Comparison of ENCODE assay signal across 8 mouse cellular contexts in the genomic region with DNA sequence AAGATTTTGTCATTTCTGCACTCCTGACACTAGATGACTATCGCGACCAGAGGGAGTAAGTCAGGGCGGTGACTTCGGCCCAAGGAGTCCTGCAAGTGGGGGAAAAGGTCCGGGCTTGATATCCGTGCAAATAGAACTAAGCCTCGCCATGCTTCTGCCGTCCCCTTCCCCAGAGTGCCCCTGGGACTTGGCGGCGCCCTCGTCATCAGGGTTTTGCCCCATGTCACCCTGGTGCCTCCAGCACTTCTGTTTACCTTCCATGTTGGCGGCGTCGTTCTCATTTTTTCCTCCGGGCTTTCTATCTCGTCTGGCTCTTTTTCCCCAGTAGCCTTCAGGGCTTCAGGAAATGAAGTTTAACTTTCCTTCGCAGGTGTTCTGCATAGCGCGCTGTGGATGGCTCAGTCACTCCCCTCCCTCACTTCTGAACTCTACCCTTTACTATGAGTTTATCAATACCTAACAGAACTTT. TPM values are rescaled to one million over a fixed set of nuclear protein-coding genes. Genes with fewer than 3 reads are reported as not detected.
DNase-seq lines count a peak whose midpoint lies in the region; ATAC-seq and TF ChIP-seq lines count a peak whose summit lies in the region.

No protein-coding gene starts in this region.

- peaks cover 30% of the 10 kb centered on the region for H3K4me1 ChIP-seq in forebrain, embryonic 12.5 days
- peaks cover 32% of the 10 kb centered on the region for H3K4me1 ChIP-seq in hindbrain, embryonic 12.5 days
- H3K4me1 ChIP-seq in midbrain, postnatal 0 days (ENCODE audit: insufficient read depth, low read length): peaks cover 10% of the 10 kb centered on the region; the same call in 1 of the 2 replicates

- H3K4me2 ChIP-seq in forebrain, embryonic 12.5 days: peak overlapping the region; percentile 76
- peak overlapping the region; percentile 92 for H3K4me2 ChIP-seq in hindbrain, embryonic 12.5 days (replicated peaks)
- peak overlapping the region; percentile 99 for H3K4me2 ChIP-seq in midbrain, postnatal 0 days (ENCODE audit: low read depth, low read length, poor library complexity, severe bottlenecking)

- H3K9me3 ChIP-seq in forebrain, embryonic 12.5 days: no peaks in the 10 kb centered on the region
- H3K9me3 ChIP-seq in hindbrain, embryonic 12.5 days (replicated peaks): no peaks in the 10 kb centered on the region
- no peaks in the 10 kb centered on the region for H3K9me3 ChIP-seq in midbrain, postnatal 0 days (ENCODE audit: low read length)

- no peaks in the 10 kb centered on the region for H3K36me3 ChIP-seq in forebrain, embryonic 12.5 days (replicated peaks)
- no peaks in the 10 kb centered on the region for H3K36me3 ChIP-seq in hindbrain, embryonic 12.5 days
- no peaks in the 10 kb centered on the region for H3K36me3 ChIP-seq in midbrain, postnatal 0 days (ENCODE audit: insufficient read depth, low read length)

- peak overlapping the region; percentile 98 for H3K9ac ChIP-seq in forebrain, embryonic 12.5 days
- H3K9ac ChIP-seq in hindbrain, embryonic 12.5 days: peak overlapping the region; percentile 59
- peak overlapping the region; percentile 96; the same call in 1 of the 2 replicates for H3K9ac ChIP-seq in midbrain, postnatal 0 days (replicated peaks; ENCODE audit: low read length, poor library complexity, severe bottlenecking)

- DNase-seq in lung, adult 18-20 months: peak; percentile 16 to 28
- no peak for DNase-seq in lung, postnatal 25 days (ENCODE audit: low spot score)
- DNase-seq in c-Kit-negative CD71-positive TER-119-positive erythroid progenitor cells, embryonic 14.5 days (ENCODE audit: low read depth, low spot score): peak; percentile 42
- peak; percentile 59 for DNase-seq in liver
- peak; percentile 14 for DNase-seq in midbrain, postnatal 0 days (ENCODE audit: low spot score)
- peak; percentile 37 to 48 for DNase-seq in thymus, postnatal 10 days (ENCODE audit: low spot score in 2 of 2)

- TF ChIP-seq CTCF in midbrain, postnatal 0 days (IDR thresholded peaks at IDR 0.05): no peak

- H3K27me3 ChIP-seq in forebrain, embryonic 12.5 days: no peaks in the 10 kb centered on the region
- H3K27me3 ChIP-seq in hindbrain, embryonic 12.5 days: no peaks in the 10 kb centered on the region
- H3K27me3 ChIP-seq in midbrain, postnatal 0 days (ENCODE audit: insufficient read depth, low read length): no peaks in the 10 kb centered on the region

- ATAC-seq in forebrain, embryonic 12.5 days (ENCODE audit: low FRiP score): no peak
- ATAC-seq in hindbrain, embryonic 12.5 days (ENCODE audit: low FRiP score): no peak
- ATAC-seq in midbrain, postnatal 0 days (ENCODE audit: low FRiP score): no peak

- WGBS in forebrain, embryonic 12.5 days: under 1% methylated on average over 19 of the region's 19 CpGs
- WGBS in hindbrain, embryonic 12.5 days: under 1% methylated on average over 19 of the region's 19 CpGs
- under 1% methylated on average over 19 of the region's 19 CpGs for WGBS in midbrain, postnatal 0 days

- H3K27ac ChIP-seq in forebrain, embryonic 12.5 days: 0 out of 2 replicates have a peak overlapping the region, but pooled peaks have one; percentile 33
- H3K27ac ChIP-seq in hindbrain, embryonic 12.5 days: peak overlapping the region; percentile 99
- 0 out of 2 replicates have a peak overlapping the region, but pooled peaks have one; percentile 18 for H3K27ac ChIP-seq in midbrain, postnatal 0 days (ENCODE audit: low read depth, low read length)

- H3K4me3 ChIP-seq in forebrain, embryonic 12.5 days (replicated peaks): peak overlapping the region; percentile 89
- peak overlapping the region; percentile 95 for H3K4me3 ChIP-seq in hindbrain, embryonic 12.5 days
- peak overlapping the region; percentile 87 for H3K4me3 ChIP-seq in midbrain, postnatal 0 days (ENCODE audit: low read depth, low read length)

RNA-seq across cellular contexts. Expression of gene Nipbl, which starts 1.7 kb away (rescaled TPM):
- 25.0 and 25.9 TPM in 2 replicates for polyA plus RNA-seq in forebrain, embryonic 12.5 days (2016; fragmentation: Nextera tagmentation; extraction: Ambion mirVana)
- polyA plus RNA-seq in hindbrain, embryonic 12.5 days (2016; fragmentation: Nextera tagmentation; extraction: Ambion mirVana): 22.7 and 23.2 TPM in 2 replicates
- 15.2 and 17.9 TPM in 2 replicates for total RNA-seq in midbrain, postnatal 0 days (2014; rRNA removed)
- polyA plus RNA-seq in midbrain, postnatal 0 days (2015; fragmentation: Nextera tagmentation; extraction: Ambion mirVana): 9.3 and 10.7 TPM in 2 replicates

Comparison
In these comparisons a context has a peak if more than half of its experiments do, and no peak if none do; other contexts are left out.
1. H3K27ac ChIP-seq: peak in every context shown above with its lines; median percentile 99 in hindbrain, embryonic 12.5 days; 33 in forebrain, embryonic 12.5 days; 18 in midbrain, postnatal 0 days.